ENCODE assay signal across 8 mouse cellular contexts in the genomic region with DNA sequence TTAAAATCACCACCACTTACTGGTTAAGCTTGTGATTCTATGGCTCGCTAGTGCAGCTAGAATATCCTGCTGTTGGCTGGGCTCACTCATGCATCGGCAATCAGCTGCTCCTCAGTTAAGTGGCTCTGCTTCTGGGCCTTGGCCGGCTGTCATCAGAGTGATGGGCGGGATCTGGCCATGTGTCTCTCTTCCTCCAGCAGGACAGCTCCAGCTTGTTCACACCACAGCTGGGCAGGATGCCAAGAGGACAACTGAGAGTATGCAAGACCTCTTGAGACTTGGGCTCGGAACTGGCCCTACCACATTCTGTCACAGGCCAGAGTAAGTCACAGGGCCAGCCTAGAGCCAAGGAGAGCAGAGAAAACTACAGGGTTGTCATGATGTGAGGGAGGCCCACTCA. TPM values are rescaled to one million over a fixed set of nuclear protein-coding genes. Genes with fewer than 3 reads are reported as not detected.
DNase-seq lines count a peak whose midpoint lies in the region; ATAC-seq and TF ChIP-seq lines count a peak whose summit lies in the region.

No protein-coding gene starts in this region.

- ATAC-seq in midbrain, postnatal 0 days (ENCODE audit: low FRiP score) = no peak
- ATAC-seq in granulocyte monocyte progenitor cell, adult 5-6 weeks (replicated peaks; ENCODE audit: poor library complexity, severe bottlenecking) = no peak
- ATAC-seq in CD4-positive, CD25-positive, alpha-beta regulatory T cell, adult 4 months = no peak

- H3K4me2 ChIP-seq in midbrain, postnatal 0 days (ENCODE audit: low read depth, low read length, poor library complexity, severe bottlenecking) = no peak overlapping the region

- TF ChIP-seq EP300 in heart, adult 2 months (IDR thresholded peaks at IDR 0.05; ENCODE audit: insufficient read depth, low read depth, low read length) = peak; percentile 94; the same call in 1 of the 2 replicates

- 13% methylated on average over 5 of the region's 5 CpGs for WGBS in heart, adult 2 months
- 51% methylated on average over 5 of the region's 5 CpGs for WGBS in midbrain, postnatal 0 days

- TF ChIP-seq CTCF in heart, adult 2 months (IDR thresholded peaks at IDR 0.05) = no peak
- TF ChIP-seq CTCF in midbrain, postnatal 0 days (IDR thresholded peaks at IDR 0.05) = no peak

- no peak overlapping the region for H3K9ac ChIP-seq in heart, adult 2 months (ENCODE audit: low read depth, low read length)
- no peak overlapping the region for H3K9ac ChIP-seq in midbrain, postnatal 0 days (replicated peaks; ENCODE audit: low read length, poor library complexity, severe bottlenecking)

- H3K27me3 ChIP-seq in heart, adult 2 months (ENCODE audit: control insufficient read depth, insufficient read depth, low read length) = no peaks in the 10 kb centered on the region; the same call in 1 of the 2 replicates
- no peaks in the 10 kb centered on the region for H3K27me3 ChIP-seq in midbrain, postnatal 0 days (ENCODE audit: insufficient read depth, low read length)

- no peak for TF ChIP-seq POLR2A in heart, adult 2 months (IDR thresholded peaks at IDR 0.05; ENCODE audit: insufficient read depth, low read depth, low read length)

- H3K4me3 ChIP-seq in heart, adult 2 months = no peak overlapping the region
- no peak overlapping the region for H3K4me3 ChIP-seq in midbrain, postnatal 0 days (ENCODE audit: low read depth, low read length)

- H3K36me3 ChIP-seq in heart, adult 2 months (ENCODE audit: control insufficient read depth, insufficient read depth, low read length) = no peaks in the 10 kb centered on the region
- no peaks in the 10 kb centered on the region for H3K36me3 ChIP-seq in midbrain, postnatal 0 days (ENCODE audit: insufficient read depth, low read length)

- H3K79me2 ChIP-seq in heart, adult 2 months (replicated peaks; ENCODE audit: control insufficient read depth, insufficient read depth, low read length) = no peaks in the 10 kb centered on the region

- peak; percentile 85 for DNase-seq in MN1 (ENCODE audit: low spot score)
- peak; percentile 88 for DNase-seq in adrenal gland, postnatal 14 days
- DNase-seq in heart, adult 2 months = peak; percentile 80 to 90
- peak; percentile 17 to 45 for DNase-seq in kidney, adult 8-10 months
- peak; percentile 89 for DNase-seq in midbrain, postnatal 0 days (ENCODE audit: low spot score)
- no peak for DNase-seq in left cerebral cortex, adult 9 months (ENCODE audit: low spot score in 2 of 2)

- H3K9me3 ChIP-seq in midbrain, postnatal 0 days (ENCODE audit: low read length) = no peaks in the 10 kb centered on the region

- intact Hi-C loops in heart, adult 2 months (cut with DNase I) = no loop called here

- H3K27ac ChIP-seq in heart, adult 2 months = peak overlapping the region; percentile 23
- no peak overlapping the region for H3K27ac ChIP-seq in midbrain, postnatal 0 days (ENCODE audit: low read depth, low read length)

- peaks cover 5% of the 10 kb centered on the region; the same call in 1 of the 2 replicates for H3K4me1 ChIP-seq in heart, adult 2 months (ENCODE audit: control insufficient read depth, insufficient read depth, low read length)
- peaks cover 25% of the 10 kb centered on the region for H3K4me1 ChIP-seq in midbrain, postnatal 0 days (ENCODE audit: insufficient read depth, low read length)

RNA-seq across cellular contexts. Expression of a gene that starts 39.7 kb away (rescaled TPM):
- total RNA-seq in adrenal gland, postnatal 14 days (2021) = 1.4 and 1.9 TPM in 2 replicates
- total RNA-seq in heart, adult 2 months (2021) = 1 to 10 TPM; 3.3 to 5.4 TPM
- polyA plus RNA-seq in heart, adult 2 months (2012; rRNA removed) = 5.5 TPM in 2 replicates
- total RNA-seq in midbrain, postnatal 0 days (2014; rRNA removed) = 29.0 and 34.2 TPM in 2 replicates
- polyA plus RNA-seq in midbrain, postnatal 0 days (2015; fragmentation: Nextera tagmentation; extraction: Ambion mirVana) = 1.7 TPM in 2 replicates
- total RNA-seq in granulocyte monocyte progenitor cell, adult 5-6 weeks (2014; fragmentation: Nextera tagmentation) = not detected in 2 replicates
- not detected in 2 replicates for total RNA-seq in granulocyte monocyte progenitor cell, adult 5-6 weeks (2017)
- not detected for polyA plus RNA-seq in CD4-positive, CD25-positive, alpha-beta regulatory T cell, adult 4 months (2017; shearing (Covaris generic))

Comparison
In these comparisons a context has a peak if more than half of its experiments do, and no peak if none do; other contexts are left out.
1. DNase-seq: peak in MN1 (single experiment), adrenal gland, postnatal 14 days (single experiment), heart, adult 2 months (2 of 2), kidney, adult 8-10 months (2 of 2) and midbrain, postnatal 0 days (single experiment); none in left cerebral cortex, adult 9 months (0 of 2).